Mouse (Mus musculus) frontal cortex, postnatal 25 days (tissue): Measurements from ENCODE around the gene Prickle1.

Source experiments
- DNase-seq, 2 experiments: peaks; one replicate each; pipeline ENCODE4 v3.0.0; 2022; ENCODE audit warnings: low spot score in 2 of 2

The Prickle1 gene

GRCm38 (mm10) chr15:93510690-93511336, 84.9 kb downstream of the Prickle1 start:
- no peak for DNase-seq

- no peak for DNase-seq
Observed at GRCm38 (mm10) chr15:93504808-93505207, 90.9 kb downstream of the Prickle1 start.

GRCm38 (mm10) chr15:93503201-93503745, 92.4 kb downstream of the Prickle1 start:
- no peak for DNase-seq

DNA sequence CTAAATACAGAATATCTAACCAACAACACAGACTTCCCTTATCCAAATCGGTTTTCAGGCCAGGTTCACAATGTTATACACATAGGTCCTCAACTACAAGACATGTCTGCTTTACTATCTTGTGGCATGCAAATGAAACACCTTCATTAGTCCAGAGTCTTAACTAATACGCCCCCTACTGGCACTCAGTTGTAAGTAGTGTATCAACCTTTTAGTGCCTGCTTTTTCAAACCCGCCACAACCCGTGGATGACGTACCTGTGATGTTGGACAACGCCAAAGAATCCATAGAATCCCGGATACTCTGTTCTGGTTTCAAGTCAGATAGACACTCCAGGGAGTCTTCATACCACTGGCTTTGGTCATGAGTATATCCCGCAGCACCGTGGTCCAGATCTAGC, 93.0 kb downstream of the Prickle1 start:
- no peak for DNase-seq

DNA sequence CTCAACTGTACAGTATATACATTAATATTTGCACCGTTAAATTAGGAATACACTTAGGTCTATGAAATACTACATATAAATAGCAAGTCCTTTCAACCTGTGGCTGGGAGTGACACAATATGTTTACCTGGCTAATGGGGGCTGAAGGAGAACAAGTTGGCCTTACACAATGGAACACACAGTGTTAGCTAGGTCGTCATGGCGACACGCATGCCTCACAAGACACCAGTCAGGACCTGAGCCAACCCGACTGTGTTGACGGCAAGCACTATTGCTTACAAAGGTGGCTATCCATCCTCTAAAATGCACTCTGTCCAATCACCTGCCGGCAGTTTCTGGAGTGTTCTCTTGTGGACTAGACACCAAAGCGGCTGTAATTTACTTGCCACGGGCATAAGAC, 95.8 kb downstream of the Prickle1 start:
- DNase-seq = no peak

DNA sequence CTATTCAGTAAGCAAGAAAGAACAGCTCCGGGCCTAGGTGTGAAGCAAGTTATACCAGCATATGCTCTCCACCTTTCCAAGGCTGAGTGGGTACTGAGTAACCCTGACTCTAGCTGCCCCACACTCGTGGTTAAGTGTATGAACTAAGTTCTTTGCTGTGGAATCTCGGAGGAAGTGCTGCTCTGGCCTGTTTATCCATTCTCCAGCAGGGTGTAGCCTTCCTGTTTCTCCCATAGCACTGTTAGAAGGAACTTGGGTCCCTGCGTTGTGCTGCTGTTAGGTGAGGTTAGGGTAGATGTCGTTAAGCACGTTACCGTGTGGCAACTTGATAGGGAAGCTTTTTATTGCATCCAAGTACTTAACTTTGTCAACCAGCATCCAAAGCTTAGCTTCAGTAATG, 101.0 kb downstream of the Prickle1 start:
- no peak for DNase-seq

DNA sequence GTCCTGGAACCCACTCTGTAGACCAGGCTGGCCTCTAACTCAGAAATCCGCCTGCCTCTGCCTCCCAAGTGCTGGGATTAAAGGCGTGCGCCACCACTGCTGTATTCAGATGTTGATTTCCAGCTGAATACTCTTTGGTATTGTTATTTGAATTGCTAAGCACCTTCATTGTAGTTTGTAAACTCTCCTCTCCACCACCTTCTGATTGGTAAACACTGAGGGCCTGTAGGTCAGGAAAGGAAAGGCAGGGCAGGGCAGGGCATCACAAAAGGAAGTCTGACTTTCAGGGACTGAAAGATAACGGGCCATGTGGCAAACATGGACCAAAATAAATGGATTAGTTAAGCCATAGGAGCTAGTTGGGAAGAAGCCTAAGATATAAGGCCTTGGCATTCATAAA, 106.1 kb downstream of the Prickle1 start:
- DNase-seq = no peak

DNA sequence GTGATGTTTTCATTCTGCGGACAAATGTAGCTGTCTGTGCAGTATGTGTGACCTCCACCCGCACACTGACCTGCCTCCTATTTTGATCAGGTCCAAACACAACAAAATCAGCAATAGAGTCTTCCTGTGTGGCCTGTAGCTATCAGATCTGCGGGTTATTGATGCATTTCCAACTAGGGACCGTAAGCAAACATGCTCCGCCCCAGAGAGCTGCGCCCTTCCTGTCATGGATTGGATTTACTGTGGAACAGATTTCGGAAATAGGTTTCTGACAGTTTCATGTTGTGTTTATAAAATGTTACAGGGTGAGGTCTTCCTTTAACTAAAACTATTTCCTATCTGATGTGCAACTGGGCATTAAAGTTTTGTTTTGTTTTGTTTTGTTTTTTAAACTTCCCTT, 109.6 kb downstream of the Prickle1 start:
- no peak for DNase-seq

DNA sequence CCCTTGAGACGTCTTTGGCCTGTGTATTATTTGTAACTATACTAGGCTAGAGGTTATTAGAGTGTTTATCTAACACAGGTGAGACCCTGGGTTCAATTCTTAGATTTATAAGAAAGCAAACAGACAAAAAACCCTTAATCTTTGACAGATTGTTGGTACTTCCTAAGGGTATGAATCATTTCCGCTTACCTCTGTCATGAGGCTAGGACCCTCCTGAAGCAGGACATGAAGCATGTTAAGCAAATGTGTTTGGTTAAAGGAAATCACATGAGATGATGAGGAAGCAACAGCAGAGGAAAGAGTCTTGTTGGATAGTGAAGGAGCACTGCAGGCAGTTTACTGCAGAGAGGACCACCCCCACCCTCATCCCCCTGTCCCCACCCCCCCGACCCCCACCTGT, 110.4 kb downstream of the Prickle1 start:
- DNase-seq = no peak

- no peak for DNase-seq
Observed at GRCm38 (mm10) chr15:93484261-93484710, 111.4 kb downstream of the Prickle1 start.

DNA sequence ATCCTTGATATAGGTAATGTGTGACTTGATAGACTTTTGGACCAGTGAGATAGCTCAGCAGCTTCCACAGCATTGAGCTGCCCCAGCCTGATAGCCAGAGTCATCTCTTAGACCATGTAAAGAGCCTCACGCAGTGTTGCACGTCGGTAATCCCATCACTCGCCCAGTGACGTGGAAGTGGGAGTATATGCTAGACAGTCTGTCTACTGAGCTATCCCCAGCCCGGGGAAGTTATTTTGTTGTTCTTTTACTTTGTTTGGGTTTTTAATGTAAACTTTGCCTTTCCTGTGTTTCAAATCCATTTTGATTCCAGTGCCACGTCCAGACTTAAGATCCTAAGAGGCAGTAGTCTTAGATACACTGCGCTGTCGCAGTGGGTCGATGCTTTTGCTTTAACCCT, 114.6 kb downstream of the Prickle1 start:
- no peak for DNase-seq

GRCm38 (mm10) chr15:93479445-93479844, 116.2 kb downstream of the Prickle1 start:
- DNase-seq = no peak

DNA sequence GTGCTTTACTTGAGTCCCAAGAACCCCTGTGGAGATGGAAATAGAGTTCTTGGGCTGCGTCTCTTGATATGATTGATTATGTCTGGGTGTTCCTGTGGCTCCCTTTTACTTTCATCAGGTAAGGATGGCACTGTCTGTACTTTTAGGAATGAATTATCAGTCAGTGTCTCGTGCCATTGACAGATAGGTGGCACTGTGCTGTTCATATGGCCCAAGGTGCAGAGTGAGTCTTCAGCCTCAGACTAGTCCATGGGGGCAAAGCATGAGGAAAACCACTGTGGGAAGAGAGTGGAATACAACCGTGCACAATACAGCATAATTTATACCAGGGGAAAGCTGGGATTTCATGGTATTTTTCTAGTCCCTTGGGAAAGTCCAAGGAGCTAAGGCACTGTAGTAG, 117.0 kb downstream of the Prickle1 start:
- DNase-seq = no peak

GRCm38 (mm10) chr15:93477729-93478128, 118.0 kb downstream of the Prickle1 start:
- no peak for DNase-seq

- DNase-seq = no peak
Observed at GRCm38 (mm10) chr15:93475688-93476087, 120.0 kb downstream of the Prickle1 start.

- DNase-seq = no peak
Observed at GRCm38 (mm10) chr15:93474277-93474676, 121.4 kb downstream of the Prickle1 start.

DNA sequence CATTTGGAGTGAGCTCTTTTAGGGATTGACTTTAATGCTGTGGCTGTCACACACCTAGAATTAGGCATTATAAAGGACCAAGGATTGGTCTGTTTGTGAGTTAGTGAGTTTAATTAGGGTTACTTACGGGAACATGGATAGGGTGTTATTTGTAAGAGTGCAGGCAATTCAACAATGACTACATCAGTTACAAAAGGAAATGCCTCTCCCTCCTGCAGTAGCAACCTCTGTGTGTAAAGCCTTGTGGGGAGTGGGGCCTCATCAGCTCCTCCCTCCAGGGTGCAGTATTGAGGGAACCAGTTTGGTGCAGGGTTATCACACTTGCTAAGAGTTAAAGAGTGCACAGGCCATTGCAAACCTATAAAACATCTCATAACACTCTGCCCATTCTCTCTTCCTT, 123.6 kb downstream of the Prickle1 start:
- DNase-seq = no peak

- no peak for DNase-seq
Observed at GRCm38 (mm10) chr15:93471651-93472050, 124.0 kb downstream of the Prickle1 start.

DNA sequence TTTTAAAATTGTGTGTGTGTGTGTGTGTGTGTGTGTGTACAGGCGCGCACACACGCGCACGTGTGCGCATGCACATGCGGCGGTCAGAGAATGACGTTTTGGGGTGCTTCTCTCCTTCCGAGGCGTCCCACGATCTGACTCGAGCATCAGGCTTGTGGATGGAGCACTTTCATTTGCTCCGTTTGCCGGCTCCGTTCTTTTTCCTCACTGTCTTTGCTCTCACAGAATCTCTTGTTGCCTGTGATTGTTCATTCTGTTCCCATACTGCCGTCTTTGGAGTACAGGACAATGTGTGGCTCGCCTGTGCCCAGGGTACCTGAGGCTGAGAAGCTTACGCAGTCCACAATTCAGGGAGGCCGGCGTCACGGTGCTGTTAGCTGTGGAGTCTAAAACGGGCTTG, 134.6 kb downstream of the Prickle1 start:
- DNase-seq = no peak

GRCm38 (mm10) chr15:93459422-93459821, 136.3 kb downstream of the Prickle1 start:
- no peak for DNase-seq

- no peak for DNase-seq
Observed at GRCm38 (mm10) chr15:93456005-93456404, 139.7 kb downstream of the Prickle1 start.

- no peak for DNase-seq
Observed at GRCm38 (mm10) chr15:93453296-93453695, 142.4 kb downstream of the Prickle1 start.
